Mouse (Mus musculus) right cerebral cortex, postnatal 4 days (tissue): ENCODE results near the gene Tbc1d1.

Source experiments
- DNase-seq: peaks from one replicate; pipeline ENCODE4 v3.0.0-alpha.2; 2022

Tbc1d1 gene

DNA sequence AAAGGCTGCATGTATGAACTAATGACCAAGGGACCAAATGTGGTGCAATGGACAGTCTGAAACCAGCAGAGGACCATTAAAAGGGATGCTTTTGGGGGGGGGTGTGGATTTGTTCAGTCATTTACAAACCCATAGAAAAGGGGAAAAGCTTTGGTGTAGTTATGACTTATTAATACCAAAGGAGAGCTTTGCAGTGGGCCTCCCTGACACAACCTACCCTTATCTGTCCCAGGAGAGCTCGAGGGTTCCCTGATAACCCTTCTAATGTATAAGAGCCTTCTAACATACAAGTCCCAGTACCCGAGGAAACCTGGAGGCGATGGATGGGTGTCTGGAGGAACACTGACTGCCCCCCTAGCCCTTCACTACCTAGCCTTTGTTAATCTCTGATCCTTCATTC is 5.8 kb downstream of the Tbc1d1 start:
- DNase-seq: no peak

DNA sequence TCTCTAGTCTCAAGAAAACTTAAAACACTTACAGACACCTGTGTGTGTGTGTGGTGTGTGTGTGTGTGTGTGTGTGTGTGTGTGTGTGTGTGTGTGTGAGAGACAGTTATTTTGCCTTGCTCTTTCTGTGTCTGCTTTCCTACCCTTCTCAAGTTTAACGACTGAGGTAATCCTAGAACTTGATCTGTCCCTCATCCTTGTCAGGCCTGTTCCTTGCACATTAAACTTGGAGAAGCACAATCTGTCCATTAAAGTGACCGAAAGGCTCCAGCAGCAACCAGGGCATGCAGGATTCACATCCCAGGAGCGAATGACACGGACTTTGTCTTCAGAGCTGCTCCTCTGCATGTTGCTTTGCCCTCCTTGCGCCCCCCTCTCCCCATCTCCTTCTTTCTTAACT is 6.5 kb downstream of the Tbc1d1 start:
- DNase-seq: no peak

DNA sequence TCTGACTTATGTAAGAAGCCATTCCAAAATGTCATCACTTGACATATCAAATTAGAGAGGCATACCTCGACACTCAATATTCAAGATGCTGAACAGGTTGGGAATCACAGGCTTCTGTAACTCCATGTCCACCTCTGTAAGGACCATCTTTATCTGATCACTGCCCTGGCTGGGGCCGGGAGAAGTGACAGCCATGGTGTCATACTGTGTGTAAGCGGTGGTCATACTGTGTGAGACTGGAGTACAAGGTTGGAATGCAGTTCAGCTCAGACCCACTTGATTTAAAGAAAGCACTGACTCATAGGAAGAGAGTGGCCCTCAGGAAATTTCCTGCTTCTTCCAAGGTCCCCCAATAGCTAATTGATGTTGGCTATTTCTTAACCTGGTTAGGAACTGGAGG is 8.3 kb downstream of the Tbc1d1 start:
- no peak for DNase-seq

DNA sequence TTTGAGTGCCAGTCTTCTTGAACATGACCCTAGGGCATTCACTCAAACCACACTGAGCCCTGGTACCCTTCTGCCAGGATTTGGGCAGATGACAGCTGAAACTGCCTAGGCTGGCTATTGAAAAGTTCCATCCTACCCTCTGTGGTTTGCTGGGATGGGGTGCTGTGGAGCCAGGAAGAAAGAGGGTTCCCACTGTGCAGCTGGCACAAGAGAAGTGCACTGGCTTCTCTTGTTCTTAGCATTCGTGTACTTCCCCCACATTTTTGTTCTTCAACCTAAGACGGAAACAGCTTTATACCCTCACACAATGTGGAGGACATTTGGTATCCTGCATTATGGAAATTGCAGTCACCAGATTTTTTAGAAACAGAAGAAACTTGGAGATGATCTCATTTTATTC is 9.7 kb downstream of the Tbc1d1 start:
- no peak for DNase-seq

DNA sequence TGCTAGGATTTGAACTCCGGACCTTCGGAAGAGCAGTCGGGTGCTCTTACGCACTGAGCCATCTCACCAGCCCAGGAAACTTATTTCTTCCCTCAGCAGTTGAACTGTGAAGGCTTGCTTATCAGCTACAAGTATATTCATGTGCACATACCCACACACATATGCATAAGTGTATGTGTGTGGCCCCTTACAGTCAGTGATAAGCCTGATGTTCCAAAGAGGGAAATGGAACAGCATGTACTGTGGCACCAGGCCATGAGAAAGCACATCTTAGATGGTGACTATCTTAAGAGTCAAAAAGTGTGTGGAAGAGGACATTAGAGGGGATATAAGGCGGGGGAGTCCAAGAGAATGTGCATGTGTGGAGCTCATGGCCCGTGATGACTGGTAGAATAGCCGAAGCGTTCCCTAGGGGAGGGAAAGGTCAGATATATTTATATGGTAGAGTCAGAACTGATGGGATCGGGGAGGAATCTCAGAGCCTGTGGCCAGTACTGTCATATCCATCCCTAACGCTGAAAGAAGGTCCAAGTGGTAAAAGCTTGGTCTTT is 13.0 kb downstream of the Tbc1d1 start:
- DNase-seq: no peak

DNA sequence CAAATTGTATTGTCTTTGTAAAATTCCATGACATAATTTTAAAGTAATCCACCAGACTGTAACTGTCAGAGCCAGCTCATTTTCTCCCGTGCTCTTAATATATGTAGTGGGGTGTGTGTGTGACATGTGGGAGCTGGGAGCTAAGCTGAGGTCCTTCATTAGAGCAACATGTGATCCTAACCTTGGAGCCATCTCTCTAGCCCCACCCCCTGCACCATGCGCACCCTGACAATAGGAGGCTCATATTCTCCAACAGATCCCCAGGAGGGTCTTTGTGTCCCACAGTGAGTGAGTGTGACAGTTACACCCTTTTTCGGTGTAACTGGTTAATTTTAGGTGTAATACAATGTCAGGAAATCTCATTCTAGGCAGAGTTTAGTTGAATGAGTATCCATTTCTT is 16.8 kb downstream of the Tbc1d1 start:
- DNase-seq: no peak

DNA sequence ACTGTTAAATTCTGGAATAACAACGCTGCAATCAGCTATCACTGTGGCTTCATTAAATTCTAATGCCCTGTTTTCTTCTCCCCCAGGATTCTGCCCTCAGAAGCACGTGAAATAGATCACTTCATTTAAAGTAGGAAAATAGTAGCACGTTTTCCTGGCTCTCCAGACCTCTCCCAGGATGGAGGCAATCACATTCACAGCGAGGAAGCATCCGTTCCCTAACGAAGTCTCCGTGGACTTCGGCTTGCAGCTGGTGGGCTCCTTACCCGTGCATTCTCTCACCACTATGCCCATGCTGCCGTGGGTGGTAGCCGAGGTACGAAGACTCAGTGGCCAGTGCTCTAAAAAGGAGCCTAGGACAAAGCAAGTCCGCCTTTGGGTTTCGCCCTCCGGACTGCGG is 17.2 kb downstream of the Tbc1d1 start:
- no peak for DNase-seq

DNA sequence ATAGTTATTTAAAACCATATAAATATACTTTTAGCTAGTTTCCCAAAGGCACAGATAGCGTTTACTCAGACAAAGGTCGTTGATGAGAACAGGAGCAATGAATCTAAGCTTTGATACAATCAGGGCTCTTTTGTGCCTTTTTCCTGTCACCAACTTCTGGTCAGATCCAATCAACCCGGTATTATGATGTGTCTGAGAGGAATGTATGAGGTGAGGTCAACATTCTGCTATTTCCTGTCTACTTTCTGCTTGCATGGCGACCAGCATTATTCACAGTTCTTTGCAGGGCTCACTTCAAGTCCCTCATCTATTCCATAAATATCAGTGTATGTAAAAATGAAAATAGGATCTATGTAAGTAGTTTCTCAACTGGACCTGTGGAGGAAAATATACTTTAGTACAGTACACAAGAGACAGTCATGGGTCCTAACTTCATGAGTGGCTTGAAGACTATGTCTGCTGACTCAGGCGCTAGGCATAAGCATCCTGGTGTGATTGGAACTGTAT is 18.4 kb downstream of the Tbc1d1 start:
- no peak for DNase-seq

DNA sequence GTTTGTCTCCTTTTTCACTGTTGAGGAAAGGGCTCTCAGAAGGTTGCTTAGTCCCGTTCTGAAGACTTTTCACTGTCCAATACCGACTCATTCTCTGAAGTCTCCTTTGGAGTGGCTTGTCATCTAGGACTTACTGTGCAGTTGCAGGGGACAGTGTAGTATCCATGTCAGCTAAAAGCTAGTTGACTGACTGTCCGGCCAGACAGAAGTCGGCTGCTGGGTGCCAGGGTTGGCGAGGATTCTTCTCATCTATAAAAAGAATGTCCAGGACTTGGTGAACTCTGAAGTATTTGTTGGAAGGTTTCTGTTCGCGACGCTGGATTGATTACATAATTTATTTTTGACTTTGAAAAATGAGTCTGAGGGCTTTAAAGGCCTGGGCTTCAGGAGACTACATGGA is 24.4 kb downstream of the Tbc1d1 start:
- no peak for DNase-seq

DNA sequence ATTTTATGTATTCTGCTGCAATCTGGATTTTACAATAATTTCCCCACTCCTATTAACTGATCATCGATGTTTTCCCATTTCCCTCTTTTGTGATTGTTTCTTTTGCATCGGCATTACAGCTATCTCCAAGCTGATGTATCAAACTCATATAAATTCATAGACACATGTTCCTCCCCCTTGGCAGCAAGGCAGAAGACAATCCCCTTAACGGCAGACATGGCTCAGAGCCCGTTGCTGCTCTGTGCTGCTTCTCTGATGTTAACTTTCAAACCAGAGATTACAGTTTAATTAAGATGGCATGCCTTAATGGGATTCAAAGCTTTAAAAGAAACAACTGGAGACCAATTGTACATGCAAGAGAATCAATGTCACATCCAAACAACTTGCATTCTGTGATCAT is 27.6 kb downstream of the Tbc1d1 start:
- no peak for DNase-seq

DNA sequence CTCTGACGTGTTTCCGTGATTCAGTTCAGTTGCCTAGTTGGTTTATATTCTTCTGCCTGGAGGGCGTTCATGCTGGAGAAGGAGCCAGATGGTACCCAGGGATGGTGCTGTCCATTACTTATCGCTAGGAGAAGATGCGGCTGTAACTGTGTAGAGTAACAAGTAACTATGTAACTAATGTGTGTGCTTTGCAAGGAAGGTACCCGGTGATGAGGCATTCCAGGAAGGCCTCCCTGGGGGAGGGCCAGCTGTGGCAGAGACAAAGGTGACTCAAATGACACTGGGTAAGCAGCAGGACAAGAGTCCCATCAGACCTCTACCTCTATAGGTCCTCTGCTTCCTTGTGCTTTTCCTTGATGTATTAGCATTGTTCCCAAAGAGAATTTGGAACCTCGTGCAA is 29.2 kb downstream of the Tbc1d1 start:
- no peak for DNase-seq

DNA sequence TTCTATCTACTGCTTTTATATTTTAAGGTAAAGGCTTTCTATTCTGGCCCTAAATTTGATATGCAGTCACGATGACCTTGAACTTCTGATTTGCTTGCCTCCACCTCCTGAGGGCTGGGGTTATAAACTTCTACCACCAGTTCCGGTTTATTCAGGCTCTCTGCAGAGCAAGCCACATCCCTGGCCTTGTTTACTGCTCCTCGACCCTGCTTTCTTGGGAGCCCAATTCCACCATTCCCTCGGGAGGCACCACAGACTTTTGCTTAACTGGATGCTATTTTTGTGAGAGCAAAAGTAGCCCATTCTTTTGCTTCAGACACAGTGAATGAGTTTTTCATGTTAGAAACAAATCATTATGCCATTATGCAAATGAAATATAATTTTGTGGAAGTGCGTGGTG is 30.5 kb downstream of the Tbc1d1 start:
- DNase-seq: no peak

DNA sequence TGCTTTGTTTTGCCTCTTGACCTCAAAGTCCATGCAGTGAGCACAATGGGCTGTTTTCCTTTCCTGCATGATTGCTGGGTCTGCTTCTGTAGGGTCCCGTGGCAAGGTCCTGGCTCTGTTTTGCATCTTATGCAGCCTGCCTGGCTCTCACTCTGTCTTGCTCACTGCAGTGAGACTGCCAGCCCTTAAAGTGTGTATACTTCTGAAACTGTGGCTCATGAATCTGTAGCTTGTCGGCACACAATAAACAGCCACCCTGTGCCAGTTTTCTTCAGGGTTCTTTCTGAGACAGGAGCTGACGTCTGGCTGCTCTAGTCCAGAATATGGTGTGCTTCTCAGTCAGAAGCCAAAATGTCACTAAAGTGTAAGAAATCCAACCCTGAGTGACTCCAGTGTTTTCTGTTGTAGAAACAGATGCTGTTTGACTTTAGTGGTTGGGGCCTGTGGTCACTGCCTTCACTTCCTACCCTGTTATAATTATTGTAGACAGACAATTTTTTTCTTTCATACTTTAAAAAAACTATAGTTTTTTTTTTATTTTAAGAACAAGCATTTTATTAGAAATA is 32.1 kb downstream of the Tbc1d1 start:
- DNase-seq: no peak

DNA sequence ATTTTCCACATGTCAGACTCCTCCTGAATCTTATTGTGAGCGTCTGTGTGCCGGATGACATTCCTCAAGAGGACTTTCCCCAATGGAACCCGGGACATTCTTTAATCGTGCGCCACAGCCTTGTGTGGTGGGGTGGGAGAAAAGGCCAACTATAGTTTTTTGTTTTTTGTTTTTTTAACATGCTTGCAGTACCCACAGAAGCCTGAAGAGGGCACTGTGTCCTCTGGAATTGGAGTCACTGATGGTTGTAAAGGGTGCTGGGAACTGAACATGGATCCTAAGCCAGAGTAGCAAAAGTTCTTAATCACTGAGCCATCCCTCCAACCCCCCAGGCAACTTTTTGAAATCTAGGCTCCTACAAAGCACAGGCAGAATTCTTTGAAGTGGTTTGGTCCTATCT is 34.8 kb downstream of the Tbc1d1 start:
- DNase-seq: no peak

DNA sequence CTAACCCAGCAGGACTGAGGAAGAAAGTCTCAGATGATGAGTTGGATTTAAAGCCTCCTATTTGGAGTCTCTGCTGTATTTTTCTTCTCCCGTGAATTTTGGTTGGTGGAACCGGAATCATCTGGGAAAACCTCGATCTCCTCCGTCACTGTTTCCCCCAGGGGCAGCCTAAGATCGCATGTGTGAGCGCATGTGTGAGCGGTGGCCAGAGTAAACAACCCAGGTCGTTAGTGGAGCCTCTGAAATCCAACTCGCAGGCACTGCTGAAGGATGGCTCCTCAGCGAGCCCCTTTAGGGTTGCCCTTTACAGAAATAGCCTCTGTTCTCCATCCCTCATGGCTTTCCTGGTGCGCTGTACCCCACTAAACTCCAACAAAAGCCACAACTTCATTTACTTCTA is 37.2 kb downstream of the Tbc1d1 start:
- DNase-seq: no peak

DNA sequence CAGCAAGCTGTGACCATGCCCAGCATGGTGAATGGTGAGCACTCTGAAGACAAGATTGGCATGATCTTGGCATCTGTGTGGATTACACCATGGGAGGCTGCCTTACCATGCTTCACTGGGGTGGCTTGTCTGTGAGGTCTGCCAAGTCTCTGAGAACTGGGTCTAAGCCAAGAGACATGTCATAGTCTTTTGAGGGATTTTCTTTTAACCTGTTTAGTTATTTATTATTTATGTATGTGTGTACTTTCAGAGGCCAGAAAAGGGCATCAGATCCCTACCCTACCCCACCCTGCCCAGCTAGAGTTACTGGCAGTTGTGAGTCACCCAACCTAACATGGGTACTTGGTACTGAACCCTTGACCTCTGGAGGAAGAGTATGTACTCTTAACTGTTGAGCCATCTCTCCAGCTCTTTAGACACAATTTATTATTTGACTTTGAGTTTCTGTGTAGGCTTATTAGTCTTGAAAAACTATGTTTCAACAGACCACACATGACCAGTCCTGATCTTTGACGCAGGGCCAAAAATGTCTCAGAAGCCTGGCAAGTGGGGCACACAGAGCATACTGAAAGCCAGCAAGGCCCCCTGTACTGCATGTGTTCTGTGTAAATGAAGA is 40.3 kb downstream of the Tbc1d1 start:
- no peak for DNase-seq

DNA sequence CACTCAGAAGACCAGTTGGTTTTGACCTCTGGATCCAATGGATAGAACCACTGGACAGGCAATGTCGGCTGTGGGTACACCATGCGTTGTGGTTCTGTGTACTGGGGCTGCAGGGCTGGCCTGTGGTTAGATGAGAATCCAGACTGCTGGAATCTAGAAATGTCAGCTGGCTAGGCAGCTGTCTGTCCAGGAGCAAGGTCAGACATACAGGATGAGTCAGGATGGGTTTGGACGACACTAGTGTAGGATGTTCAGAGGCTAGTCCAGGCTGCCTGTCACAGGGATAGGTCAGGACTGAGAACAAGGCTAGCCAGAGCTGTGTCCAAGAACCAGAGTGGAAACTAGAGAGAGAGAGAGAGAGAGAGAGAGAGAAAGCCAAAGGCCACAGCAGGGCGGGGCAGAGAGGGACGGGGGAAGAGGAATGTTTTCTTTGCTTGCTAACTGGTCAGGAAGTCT is 40.8 kb downstream of the Tbc1d1 start:
- no peak for DNase-seq

DNA sequence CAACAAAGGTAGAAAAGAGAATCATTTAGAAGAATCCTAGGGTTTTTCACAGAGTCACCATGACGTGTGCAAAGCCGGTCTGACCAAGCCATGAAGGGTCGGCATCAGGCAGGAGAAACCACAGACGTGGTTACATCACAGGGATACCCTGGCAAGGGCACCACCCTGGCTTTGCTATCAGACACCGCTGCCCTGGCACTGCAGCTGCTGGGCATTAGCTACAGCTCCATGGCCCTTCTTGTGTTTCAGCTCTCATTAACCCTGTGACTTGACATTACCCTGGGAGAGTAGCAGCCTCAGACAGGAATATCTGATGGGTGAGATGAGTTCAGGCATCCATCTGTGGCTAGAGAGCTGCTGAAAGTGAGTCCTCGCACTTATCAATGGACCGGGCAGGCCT is 42.5 kb downstream of the Tbc1d1 start:
- no peak for DNase-seq

DNA sequence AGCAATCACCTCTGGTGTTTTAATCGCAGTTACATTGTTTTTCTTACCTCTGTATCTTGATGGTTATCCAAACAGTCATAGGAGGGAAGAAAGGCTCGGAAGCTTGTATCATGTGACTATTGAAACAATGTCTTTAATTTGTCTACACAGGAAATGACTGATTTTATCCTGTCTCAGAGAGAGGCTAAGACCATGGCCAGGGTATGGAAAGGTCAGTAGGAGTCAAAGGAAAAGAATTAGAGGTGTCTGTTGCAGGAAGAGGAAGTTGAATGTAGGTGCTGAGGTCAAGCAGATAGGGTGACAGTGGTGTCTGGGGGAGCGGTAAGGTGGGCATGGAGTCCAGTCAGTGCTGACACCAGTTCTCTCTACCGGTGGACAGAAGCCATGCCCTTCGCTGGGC is 45.0 kb downstream of the Tbc1d1 start:
- no peak for DNase-seq

DNA sequence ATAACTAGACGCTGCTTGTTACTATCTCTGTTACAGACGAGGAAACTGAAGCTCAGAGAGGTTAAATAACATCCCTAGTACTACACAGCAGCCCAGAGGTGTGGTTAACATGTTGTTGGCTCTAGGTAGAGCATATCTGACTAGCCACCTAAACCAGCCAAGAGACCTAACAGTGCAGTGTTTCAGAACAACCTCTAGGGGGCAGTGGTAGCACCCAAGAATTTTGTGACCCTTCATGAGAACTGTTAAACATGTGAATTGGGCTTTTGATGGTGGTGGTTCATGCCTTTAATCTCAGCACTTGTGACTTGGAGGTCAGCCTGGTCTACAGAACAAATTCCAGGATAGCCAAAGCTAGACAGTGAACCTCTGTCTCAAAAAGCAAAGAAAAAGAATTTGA is 46.2 kb downstream of the Tbc1d1 start:
- DNase-seq: no peak

DNA sequence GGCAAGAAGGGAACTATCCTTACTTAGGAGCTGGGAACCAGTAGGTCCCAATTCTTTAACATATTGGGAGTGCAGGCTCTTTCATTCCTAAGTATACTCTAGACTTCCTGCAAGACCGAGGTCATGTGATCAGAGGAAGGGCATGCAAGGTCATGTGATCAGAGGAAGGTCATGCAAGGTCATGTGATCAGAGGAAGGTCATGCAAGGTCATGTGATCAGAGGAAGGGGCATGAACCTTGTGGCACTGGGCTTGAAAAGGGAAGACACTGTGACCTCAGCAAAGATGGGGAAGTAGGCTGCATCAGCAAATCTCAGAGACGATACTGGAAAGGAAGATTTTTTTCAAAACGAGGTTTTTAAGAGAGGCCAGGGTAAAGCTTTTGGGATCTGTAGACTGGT is 49.5 kb downstream of the Tbc1d1 start:
- DNase-seq: no peak

DNA sequence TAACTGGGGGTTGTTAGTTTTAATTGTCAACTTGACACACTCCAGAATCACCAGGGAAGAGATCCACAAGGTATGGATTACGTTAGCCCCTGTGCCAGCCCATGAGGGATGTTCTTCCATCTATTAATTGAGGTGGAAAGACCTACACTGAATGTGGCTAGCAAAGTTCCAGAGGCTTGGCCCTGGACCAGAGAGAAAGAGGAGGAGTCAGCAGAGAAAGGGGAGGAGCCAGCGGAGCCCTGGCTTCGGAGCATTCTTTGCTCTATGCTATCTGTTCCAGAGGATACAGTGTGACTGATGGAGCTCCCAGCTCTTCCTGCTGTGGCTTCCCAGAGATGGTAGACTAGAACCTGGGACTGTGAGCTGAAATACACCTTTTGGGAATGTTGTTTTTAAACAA is 50.3 kb downstream of the Tbc1d1 start:
- DNase-seq: no peak

DNA sequence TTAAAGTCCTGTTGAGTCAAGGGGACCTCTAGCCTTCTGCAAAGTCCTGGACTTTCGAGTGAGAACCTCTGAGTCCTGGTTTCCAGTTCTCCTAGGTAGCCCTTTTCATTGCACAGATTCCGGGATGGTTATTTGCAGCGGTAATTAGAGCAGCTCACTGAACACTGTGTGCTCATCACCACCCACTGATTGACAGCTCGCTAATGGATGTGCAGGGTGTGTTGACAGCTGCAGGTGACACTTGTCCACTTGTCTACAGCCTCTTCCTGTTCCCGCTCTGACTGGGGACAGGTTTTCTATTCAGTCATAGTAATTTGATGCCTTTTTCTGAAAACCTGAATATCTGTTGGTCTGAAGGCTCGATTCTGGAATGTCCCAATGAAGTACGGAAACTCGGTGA is 50.8 kb downstream of the Tbc1d1 start:
- no peak for DNase-seq

DNA sequence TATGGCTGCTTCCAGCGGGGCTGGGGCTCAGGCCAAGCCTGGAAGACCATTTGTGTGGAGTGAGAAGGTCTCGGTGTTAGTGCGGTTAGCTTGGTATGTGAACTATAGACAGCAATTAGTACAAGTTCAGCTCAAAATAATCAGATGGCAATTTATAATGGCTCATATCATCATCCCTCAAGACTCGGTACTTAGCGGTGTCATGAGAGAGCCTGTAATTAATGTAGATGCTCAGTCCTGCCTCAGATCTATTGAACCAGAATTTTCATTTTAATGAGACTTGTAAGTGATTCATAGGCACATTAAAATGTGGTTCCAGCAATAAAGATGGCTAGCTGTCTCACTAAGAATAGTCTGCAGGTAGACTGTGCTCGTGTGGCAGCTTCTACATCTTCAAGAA is 51.7 kb downstream of the Tbc1d1 start:
- no peak for DNase-seq

DNA sequence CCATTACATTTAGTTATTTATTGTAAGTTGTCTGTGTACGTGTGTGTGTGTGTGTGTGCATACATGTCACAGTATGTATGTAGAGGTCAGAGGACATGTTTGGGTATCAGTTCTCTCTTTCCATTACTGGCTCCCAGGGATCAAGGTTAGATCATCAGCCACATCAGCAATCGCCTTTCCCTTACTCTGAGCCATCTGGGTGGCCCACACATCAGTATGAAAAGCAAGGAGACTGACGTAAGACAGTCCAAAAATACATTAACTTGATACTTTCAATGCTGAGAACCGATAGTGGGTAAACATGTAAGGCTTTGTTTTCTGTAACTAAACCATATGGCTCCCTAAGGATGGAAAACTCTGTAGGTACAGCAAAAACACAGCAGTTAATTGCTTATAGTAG is 54.7 kb downstream of the Tbc1d1 start:
- no peak for DNase-seq
